Mouse (Mus musculus): ENCODE results near the gene Dpp10.

Dpp10 gene

DNA sequence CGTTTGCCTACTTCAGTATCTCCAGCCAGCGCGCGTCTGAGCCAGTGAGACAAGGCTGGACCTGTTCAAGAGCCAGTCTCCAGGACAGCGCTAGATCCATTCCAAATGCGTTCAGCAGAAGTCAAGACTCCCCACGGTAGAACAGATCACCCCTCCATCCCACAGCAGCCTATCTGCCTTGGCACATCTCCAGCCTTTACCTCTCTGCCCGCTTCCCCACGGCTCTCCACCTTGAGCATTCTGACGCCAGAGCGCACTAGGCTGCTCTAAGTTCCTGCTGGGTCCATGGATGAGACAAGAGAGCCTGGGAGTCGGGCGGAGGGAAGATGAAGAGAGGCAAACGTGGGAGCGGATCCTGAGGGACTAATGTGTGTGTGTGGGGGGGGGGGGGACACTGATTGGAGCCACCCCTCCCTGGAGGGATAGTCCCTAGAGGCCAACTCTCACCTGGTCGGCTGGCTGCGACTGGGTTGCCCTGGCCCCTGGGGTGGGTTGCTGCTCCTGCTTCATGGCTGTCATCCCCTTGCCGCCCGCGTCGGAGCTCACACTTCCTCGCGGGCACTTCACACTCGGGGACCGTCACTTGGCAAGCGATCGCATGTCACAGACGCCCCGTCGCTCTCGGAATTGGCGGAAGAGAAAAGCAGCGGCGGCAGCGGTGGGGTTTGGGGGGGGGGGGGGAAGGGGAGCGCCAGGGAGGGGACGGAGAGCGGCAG, at the start of gene Dpp10:
Dpp10 (minus strand) TSS at position 635 of the 716 bp plus-strand sequence.
- no peak for DNase-seq (ENCODE audit: low read depth, low spot score)

DNA sequence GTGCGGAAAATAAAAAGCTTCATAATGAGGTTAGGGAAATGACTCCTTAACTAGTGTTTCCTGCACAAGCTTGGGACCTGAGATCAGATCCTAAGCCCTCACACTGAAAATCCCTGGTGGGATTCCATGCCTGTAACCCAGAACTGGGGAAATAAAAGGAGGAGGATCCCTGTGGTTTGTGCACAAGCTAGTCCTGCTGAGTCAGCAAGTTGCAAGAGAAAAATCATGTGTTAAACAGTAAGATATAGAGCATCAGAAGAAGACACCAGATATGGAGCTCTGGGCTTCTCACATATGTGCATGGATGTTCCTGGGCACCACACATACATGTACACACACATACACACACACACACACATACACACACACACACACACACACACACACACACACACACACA, 3.2 kb upstream of the Dpp10 start:
- no peak for DNase-seq (ENCODE audit: low read depth, low spot score)

DNA sequence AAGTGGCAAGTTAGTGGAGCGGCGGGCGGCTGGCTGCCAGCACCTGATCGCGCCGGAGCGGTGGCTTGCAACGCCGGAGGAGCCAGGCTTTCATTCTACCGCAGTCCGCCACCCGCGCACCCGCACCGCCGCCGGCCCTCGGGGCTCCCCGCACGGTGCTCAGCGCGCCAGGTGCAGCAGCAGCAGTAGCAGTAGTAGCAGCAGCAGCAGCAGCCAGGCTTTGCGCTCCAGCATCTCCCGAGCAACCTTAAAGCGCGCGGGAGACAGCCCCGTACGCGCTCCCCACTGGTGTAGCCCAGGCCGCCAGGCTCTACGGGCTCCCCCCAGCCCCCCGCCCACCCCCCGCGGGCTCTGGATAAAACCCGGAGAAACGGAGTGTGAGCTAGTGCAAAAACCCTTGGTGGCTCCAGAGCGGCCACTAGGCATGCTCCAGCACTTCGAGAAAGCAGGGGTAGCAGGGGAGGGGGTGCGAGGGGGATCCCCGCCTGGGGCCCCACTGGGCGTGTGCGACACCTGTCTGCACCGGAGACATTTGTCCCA, 472 bp upstream of the Dpp10 start:
- no peak for DNase-seq (ENCODE audit: low read depth, low spot score)

- DNase-seq (ENCODE audit: low read depth, low spot score): no peak
These were observed 1.2 kb downstream of the Dpp10 start for GRCm38 (mm10) chr1:124044161-124044560.

- no peak for DNase-seq (ENCODE audit: low read depth, low spot score)
These were observed 1.9 kb downstream of the Dpp10 start for GRCm38 (mm10) chr1:124043421-124043820.

DNA sequence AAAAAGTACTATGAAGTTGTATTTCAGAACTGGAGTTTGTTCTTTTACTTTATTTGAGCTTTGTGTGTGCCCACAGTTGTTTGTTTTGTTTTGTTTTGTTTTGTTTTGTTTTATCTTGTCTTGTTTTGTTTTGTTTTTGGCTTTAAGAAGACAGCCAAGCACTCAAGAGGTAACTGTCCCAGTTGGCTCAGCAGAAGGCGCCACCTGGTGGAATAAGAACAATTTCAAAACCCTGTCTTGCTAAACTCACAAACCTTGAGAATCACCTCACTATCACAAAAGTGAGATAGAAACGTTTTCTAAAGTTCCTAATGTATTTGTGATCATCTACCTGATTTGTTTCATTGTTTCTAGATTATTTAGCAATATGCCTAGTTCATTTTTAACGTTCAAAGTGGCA, 3.8 kb downstream of the Dpp10 start:
- no peak for DNase-seq (ENCODE audit: low read depth, low spot score)

- DNase-seq (ENCODE audit: low read depth, low spot score): no peak
These were observed 9.9 kb downstream of the Dpp10 start for GRCm38 (mm10) chr1:124035306-124035990.

DNA sequence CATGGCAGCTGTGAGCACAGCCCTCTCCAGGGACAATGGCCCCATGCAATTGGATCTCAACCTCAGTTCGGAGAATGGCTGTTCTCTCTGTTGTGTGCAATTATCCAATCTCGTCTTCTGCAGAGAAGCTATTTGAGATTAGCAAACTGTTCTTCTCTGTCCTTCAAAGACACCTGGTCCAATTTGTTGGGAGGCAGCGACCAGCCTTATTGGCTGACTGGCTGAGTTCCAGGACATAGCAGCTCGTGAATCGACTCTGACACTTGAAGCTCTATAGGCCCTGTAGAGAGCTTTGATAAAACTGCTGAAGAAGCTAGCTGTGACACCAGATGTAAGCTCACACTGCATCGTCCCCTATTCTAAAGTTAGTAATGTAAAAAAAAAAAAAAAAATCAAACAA, 12.7 kb downstream of the Dpp10 start:
- no peak for DNase-seq (ENCODE audit: low read depth, low spot score)

DNA sequence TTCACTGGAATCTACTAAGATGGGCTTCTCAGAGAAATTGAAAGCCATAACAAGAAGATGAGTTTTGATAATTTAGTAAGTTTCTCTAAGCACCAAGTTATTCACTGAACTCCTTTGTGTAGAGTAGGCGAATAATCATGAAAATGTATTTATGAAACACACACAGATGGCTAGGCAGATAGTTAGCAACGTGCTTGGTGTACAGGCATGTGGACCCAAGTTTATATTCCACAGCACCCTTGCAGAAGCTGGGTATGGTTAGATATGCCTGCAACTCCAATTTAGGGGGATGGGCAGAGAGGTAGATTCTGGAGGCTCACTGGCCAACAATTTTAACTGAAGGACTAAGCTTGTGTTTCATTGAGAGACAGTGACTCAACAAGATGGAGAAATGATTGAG, 13.4 kb downstream of the Dpp10 start:
- DNase-seq (ENCODE audit: low read depth, low spot score): no peak

- no peak for DNase-seq (ENCODE audit: low read depth, low spot score)
These were observed 42.6 kb downstream of the Dpp10 start for GRCm38 (mm10) chr1:124002797-124003196.

- no peak for DNase-seq (ENCODE audit: low read depth, low spot score)
These were observed 49.6 kb downstream of the Dpp10 start for GRCm38 (mm10) chr1:123995780-123996179.

DNA sequence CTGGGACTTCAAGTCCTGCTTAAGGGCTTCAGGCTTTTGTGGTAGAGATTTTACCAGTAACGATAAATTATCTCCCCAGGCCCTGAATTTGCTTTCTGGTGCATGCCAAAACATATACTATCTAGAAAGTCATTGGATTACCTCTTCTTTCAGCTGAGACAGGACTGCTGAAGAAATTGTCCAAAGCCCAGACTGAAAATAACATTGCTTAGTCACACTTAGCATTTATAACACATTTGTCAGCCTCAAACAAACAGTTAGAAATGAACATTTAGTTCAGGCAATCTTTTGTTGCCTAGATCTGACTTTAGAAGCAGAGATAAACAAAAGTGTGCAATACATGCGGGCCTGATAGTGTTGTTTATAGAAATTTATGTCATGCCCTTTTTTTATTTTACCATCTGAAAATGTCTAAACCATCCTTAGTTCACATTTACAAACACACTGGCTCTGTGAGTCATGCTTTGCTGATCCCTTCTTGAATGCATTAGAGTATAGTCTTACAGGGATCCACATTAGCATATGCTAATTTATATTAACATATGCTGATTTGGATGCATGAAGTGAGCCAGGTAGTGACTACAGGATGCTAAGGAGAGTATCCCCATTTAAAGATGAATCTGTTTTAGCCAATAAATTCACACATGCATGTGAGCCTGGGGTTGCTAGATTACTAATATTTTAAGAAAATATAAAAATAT, 59.9 kb downstream of the Dpp10 start:
- DNase-seq (ENCODE audit: low read depth, low spot score): no peak

- DNase-seq (ENCODE audit: low read depth, low spot score): no peak
These were observed 66.8 kb downstream of the Dpp10 start for GRCm38 (mm10) chr1:123978597-123978996.

DNA sequence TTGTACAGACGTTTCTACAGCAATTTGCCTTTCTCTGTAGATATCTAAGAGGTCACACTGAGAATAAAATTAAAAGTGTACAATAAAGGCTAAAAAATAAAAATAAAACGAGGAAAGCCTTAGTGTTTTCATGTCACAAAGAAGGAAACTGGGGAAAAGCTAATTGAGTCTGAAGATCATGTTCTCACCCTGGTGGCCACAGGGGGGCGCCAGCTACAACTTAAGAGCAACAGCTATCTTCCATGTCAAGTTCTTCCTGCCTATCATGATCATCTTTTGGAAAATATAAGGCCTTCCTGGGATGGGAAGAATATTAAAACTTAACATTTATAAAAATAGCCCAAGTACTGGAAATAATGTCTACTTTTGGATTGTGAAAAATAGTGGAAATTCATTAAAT, 70.7 kb downstream of the Dpp10 start:
- DNase-seq (ENCODE audit: low read depth, low spot score): no peak

- no peak for DNase-seq (ENCODE audit: low read depth, low spot score)
These were observed 99.2 kb downstream of the Dpp10 start for GRCm38 (mm10) chr1:123946149-123946548.

- DNase-seq (ENCODE audit: low read depth, low spot score): no peak
These were observed 104.5 kb downstream of the Dpp10 start for GRCm38 (mm10) chr1:123940826-123941225.

DNA sequence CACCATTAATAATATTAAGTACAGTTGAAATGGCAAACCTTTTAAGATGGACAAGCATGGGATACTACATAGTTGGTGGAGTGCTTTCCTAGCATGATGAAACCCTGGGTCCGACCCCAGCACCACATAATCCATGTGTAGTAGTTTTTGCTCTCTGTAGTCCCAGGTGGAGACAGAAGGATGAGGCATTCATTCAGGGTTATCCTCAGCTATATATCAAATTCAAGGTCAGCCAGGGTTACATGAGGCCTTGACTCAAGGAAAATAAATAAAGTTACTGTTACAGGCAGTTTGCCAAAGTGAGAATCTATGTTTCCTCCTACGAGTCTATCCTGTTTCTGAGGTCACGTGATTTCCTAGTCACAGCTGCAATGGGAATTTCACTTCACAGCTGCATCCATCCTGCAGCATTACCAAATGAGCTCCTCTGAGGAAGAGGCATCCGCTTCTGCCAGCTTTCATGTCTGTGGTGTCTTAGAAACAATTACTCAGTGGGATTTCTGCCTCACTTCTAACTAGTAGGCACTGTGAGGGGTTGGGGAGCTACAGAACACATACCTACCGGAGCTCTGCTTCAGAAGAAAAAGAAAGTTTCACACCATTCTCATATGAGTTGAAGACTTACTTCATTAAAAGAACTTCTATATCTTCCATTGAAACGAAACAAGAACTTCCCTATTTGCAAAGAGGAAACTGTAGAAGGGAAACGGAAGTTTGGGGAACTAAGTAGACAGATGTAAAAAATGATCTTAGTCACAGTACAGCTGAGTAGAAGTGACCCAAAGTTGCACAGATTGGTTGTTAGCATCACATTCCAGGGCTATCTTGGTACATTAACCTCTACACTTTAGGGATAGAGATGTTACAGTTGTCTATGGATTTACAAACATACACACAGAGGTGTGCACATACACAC, 111.3 kb downstream of the Dpp10 start:
- DNase-seq (ENCODE audit: low read depth, low spot score): peak; percentile 32

DNA sequence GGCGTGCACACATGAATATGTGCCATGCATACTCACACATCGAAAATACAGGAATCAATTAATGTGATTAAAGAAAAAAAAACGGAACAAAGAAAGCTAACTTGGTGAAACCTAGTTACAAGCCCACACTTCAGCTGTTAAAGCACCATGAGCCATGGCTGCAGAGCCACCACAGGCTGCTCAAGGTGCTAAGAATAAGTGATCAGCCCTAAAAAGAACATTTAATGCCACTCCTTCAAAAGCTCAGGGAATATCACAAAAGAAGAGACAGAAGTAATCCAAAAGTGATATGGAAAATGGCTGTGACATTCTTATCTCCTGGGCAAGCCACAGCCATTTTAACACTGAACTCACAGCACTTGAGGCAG, 117.4 kb downstream of the Dpp10 start:
- DNase-seq (ENCODE audit: low read depth, low spot score): no peak

DNA sequence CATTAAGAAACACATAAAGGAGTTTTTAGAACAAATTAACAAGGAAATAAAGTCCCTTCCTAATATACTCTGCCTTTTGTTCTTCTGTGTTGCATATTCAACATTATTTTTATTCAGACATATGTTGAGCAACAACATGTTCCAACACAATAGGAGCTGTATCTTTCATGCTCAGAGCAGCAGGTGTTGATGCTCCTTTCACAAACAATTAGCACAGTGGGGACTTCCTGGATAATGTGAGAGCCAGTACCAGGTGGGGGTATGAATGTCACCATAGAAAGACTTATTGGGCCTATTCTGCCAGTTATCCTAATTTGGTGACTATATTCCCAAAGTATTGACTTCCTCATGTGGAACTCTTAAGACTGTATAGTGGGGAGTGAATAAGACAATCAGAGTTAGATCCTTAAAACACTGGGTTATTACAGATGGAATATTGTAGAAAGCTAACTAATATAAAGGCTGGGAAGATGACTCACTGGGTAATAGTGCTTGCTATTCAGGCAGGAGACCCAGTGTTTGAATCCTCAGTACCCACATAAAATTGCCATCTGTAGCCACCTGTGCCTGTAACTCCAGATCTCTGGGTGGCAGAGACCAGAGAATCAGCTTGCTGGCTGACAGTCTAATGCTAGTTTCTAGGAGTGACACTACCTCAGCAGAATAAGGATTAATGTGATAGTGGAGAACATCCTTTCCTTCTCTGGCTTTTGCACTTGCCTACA, 117.9 kb downstream of the Dpp10 start:
- no peak for DNase-seq (ENCODE audit: low read depth, low spot score)

DNA sequence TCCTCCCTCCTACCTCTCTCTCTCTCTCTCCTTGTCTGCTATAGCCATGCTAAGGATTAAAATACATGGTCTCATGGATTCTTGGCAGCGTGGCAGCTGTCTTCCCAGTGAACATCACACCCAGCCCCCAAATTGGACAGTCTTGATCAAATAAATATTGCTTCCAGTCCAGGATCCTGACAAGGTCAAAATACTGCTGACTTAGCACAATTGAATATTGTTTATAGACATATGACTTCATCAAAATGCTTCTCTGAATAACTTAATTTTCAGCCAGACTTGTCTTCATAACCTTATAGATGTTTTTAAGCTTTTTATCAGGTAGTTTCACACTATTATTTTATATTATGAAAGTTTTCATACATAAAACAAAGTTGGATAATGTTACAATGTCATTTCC, 120.5 kb downstream of the Dpp10 start:
- no peak for DNase-seq (ENCODE audit: low read depth, low spot score)

DNA sequence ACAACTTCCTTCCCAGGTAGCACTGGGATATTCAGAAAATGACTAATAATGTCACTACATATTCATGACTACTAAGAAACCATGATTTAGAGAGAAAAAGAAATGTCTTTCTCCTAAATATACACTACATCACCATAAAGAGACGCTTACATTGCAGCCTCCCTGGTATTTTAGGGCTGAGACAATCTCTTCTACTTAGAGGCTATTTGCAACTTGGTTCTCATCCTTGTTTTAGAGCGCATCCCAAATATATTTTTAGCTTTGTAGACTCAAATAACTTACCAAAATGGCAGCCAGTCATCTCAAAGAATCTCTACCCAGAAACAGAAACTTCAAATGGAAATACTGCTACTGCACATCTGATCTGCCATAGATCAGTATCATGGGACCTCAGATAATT, 121.5 kb downstream of the Dpp10 start:
- DNase-seq (ENCODE audit: low read depth, low spot score): no peak
